Mouse (Mus musculus) neural tube, postnatal 0 days (tissue): Measurements from ENCODE around the gene Pin1. TPM values are rescaled to one million over a fixed set of nuclear protein-coding genes. Genes with fewer than 3 reads are reported as not detected.

Experiments
- polyA plus RNA-seq: library from polyadenylated mRNA; unstranded; fragments of >200 nt; fragmentation: Nextera tagmentation; extraction: Ambion mirVana; gene quantifications from 2 replicates; pipeline ENCODE4 v1.2.1, GENCODE M21; 2015

Gene Pin1
- polyA plus RNA-seq, result 71.6 and 74.9 TPM in 2 replicates

DNA sequence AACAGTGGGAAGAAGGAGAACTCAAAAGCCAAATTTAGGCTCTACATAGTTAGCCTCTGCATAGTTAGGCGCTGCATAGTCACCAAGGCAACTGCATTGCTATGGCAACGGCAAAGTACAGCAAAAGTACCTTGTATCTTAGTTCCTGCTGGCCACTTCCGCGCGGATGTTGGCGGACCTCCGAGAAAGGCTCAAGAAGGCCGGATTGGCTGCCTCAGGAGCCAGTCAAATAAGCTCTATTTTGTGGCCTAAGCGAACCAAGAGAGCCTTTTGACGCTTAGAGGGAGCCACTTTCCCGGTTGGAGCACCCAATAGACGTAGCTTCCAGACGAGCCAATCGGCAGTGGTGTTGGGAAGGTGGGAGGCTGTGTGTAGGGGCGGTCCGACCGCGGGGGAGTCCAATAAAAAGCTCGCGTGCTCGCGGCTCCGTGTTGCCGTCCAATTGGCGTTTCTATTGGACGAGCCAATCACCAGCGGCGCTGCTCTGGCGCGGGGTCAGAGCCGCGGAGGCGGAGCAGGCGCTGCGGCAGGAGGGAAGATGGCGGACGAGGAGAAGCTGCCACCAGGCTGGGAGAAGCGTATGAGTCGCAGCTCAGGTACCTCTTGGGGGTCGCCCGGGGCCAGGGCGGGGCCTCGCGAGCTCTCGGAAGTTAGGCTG lies at the start of gene Pin1:
Pin1 (plus strand) TSS at position 494 of the 658 bp plus-strand sequence.

DNA sequence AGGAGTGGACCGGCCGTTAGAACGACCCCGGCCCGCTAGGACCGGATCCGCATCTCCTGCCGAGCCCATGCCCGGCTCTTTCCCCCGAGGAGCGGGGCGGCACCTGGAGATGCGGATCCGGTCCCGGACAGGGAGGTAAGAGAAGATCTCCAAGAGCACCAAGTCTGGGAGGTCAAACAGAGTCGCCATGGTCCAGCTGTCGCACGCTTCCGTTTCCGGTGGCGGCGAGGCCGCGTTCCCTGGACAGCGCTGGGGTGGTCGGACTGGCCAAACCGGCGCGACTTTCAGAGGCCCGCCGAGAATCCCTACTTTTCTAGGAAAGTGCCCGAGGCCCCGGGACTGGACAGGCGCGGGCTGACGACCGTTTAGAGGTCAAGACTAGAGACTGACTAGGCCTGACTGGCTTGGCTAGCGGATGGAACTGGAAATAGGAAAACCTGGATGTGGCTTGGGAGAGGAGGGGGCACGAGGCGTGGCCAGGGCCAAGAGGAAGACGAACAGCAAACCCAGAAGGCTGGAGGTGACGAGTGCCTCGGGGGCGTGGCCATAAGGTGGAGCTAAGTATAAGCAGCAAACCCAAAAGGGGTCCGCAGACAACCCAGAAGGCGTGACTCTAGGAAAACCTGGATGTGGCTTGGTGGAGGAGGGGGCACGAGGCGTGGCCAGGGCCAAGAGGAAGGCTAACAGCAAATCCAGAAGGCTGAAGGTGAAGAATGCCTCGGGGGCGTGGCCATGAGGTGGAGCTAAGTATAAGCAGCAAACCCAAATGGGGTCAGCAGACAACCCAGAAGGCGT lies 9.6 kb upstream of the Pin1 start, which contains the start of gene Ubl5:
Ubl5 (plus strand) TSS at position 778 of the 795 bp plus-strand sequence.

DNA sequence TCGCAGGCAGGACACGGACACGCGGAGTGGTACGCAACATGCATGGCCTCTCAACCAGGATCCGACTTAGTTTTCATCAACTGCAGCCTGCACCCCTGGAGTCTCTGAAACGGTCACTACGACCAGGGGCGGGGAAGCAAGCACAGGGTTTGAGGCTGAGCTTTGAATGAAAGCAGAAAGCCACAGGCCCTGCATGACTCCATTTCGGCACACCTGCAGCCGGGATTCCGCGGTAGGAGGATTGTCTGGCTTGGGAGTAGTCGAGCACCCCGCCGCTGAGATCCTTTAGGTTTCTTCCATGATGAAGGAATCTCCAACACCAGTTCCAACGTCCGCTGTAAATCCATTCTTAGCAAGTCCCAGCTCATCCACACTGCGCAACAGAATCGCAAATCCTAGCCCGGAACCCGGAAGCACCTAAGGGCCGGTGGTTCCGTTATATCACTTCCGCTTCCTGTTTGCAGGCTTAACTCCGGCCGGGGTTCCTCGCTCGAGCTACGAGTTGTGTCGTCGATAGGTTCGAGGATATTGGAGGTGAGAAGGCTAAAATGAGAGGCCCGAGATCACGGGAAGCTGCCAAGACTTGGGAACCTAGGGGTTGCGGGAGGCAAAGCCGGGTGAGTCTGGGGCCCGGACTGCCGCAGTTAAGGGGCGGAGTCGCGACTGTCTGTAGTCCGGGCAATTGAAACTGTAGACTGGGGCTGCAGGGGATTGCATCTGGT lies 7.4 kb upstream of the Pin1 start, which contains the start of gene Fbxl12:
Fbxl12 (minus strand) TSS at position 408 of the 722 bp plus-strand sequence.

Other genes with a start within 250 kb of the Pin1 start
- 6.1 and 8.2 TPM in 2 replicates for gene Zfp26, start 191.9 kb upstream of the Pin1 start, polyA plus RNA-seq
- 27.3 and 30.3 TPM in 2 replicates for gene Zfp426, start 159.3 kb upstream of the Pin1 start, polyA plus RNA-seq
- 44.6 and 45.5 TPM in 2 replicates for gene Zfp266, start 130.7 kb upstream of the Pin1 start, polyA plus RNA-seq
- 36.3 and 38.9 TPM in 2 replicates for gene Zfp846, start 70.8 kb upstream of the Pin1 start, polyA plus RNA-seq
- 558 and 629 TPM in 2 replicates for gene Ubl5, start 9.2 kb upstream of the Pin1 start, polyA plus RNA-seq
- gene Fbxl12, start 7.3 kb upstream of the Pin1 start, polyA plus RNA-seq, result 9.4 and 10.7 TPM in 2 replicates
- gene Olfm2, start 94.3 kb downstream of the Pin1 start, polyA plus RNA-seq, result 198 and 237 TPM in 2 replicates
- gene Col5a3, start 163.0 kb downstream of the Pin1 start, polyA plus RNA-seq, result 2.1 and 2.4 TPM in 2 replicates
- not detected in 2 replicates for gene Rdh8, start 166.4 kb downstream of the Pin1 start, polyA plus RNA-seq
- 36.1 and 49.9 TPM in 2 replicates for gene A230050P20Rik, start 216.5 kb downstream of the Pin1 start, polyA plus RNA-seq
- gene Angptl6, start 227.6 kb downstream of the Pin1 start, polyA plus RNA-seq, result 11.4 and 13.0 TPM in 2 replicates
- gene Ppan, start 236.1 kb downstream of the Pin1 start, polyA plus RNA-seq, result 37.3 and 39.7 TPM in 2 replicates
- 211 and 231 TPM in 2 replicates for gene Eif3g, start 246.5 kb downstream of the Pin1 start, polyA plus RNA-seq